Mouse (Mus musculus) bone marrow macrophage, adult 2 months (primary cell): ENCODE results near the gene Chchd2.

Experiments used
- CTCF ChIP-seq: IDR thresholded peaks from 2 replicates; pipeline ENCODE4 v1.5.1; 2012; ENCODE audit warnings: low read depth, mild to moderate bottlenecking, low read length, moderate library complexity
- POLR2A ChIP-seq: IDR thresholded peaks from 2 replicates; pipeline ENCODE4 v1.6.1; 2012; ENCODE audit warnings: mild to moderate bottlenecking, low read depth, low read length, borderline replicate concordance

DNA sequence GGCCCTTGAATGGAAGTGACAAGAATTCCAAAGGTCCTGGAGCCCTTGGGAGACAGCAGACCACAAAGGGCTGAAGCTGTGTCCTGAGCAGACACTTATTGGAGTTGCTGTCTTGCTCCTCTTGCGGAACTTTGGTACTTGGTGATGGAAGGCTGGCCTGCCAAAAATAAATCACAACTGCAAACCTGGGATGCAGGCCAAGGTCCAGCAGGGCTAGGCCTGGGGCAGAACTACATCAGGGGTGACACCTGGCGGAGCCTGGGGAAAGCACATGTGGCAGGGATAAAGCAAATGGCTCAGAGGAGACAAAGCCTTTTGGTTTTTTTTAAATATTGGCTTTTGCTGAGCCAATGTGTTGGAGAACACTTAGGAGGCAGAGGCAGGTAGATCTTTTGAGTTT lies 8.3 kb downstream of the Chchd2 start:
- TF ChIP-seq CTCF (no peak), POLR2A (no peak)
